In the genomic region with DNA sequence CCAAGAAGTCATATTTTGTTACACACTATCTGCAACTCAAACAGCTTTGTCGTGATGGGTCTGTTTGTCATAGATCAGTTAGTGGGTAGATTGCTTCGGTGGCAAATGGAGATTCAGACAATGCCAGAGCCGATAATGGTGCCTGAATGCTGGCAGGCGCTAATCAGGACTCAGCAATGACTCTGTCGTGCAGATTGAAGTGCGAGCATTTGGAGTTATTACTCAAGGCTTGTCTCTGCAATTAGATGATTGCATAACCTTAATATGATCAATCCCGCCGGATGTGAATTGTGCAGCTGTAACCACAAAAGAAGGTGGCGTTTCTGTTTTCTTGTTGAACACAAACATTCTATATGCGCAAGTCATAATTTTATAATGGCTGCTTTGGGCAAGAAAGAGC, we compare ENCODE assay signal across 22 mouse cellular contexts.
DNase-seq lines count a peak whose midpoint lies in the region; ATAC-seq lines count a peak whose summit lies in the region.
"Had no signal": no experiment of that assay in that cellular context is flagged by ENCODE, and none has a peak within 500 bp of the region (broad histone marks: within the 10 kb centered on the region; RNA-seq: fewer than 3 reads in every experiment).

No protein-coding gene starts in this region.

- no peak overlapping the region for H3K9ac ChIP-seq in forebrain, embryonic 14.5 days (ENCODE audit: low read length)
- no peak overlapping the region for H3K9ac ChIP-seq in forebrain, embryonic 16.5 days (replicated peaks; ENCODE audit: low read depth, low read length)
- H3K9ac ChIP-seq: forebrain, embryonic 12.5 days; hindbrain, embryonic 12.5 days; hindbrain, embryonic 15.5 days had no signal

- H3K27me3 ChIP-seq in forebrain, embryonic 14.5 days (replicated peaks; ENCODE audit: control insufficient read depth, insufficient read depth, low read length), result no peaks in the 10 kb centered on the region
- no peaks in the 10 kb centered on the region for H3K27me3 ChIP-seq in forebrain, embryonic 16.5 days (replicated peaks; ENCODE audit: control insufficient read depth, insufficient read depth, low read length)

- no peaks in the 10 kb centered on the region for H3K9me3 ChIP-seq in forebrain, embryonic 14.5 days (replicated peaks; ENCODE audit: control insufficient read depth, low read length)
- H3K9me3 ChIP-seq in forebrain, embryonic 16.5 days (ENCODE audit: control insufficient read depth, low read length), result no peaks in the 10 kb centered on the region
- H3K9me3 ChIP-seq: forebrain, embryonic 12.5 days; hindbrain, embryonic 12.5 days; hindbrain, embryonic 15.5 days had no signal

- no peak overlapping the region for H3K4me2 ChIP-seq in forebrain, embryonic 14.5 days (ENCODE audit: low read length)
- no peak overlapping the region for H3K4me2 ChIP-seq in forebrain, embryonic 16.5 days (ENCODE audit: low read length)
- H3K4me2 ChIP-seq: forebrain, embryonic 12.5 days; heart, embryonic 11.5 days; hindbrain, embryonic 12.5 days; hindbrain, embryonic 15.5 days had no signal

- peak; percentile 34 for DNase-seq in forebrain, embryonic 14.5 days (ENCODE audit: low spot score)
- peak; percentile 9 for DNase-seq in layer of hippocampus, adult 11-12 months (ENCODE audit: low spot score)
- no peak for DNase-seq in layer of hippocampus, adult 9-10 months (ENCODE audit: low spot score)
- DNase-seq in lung, postnatal 36 days, result peak; percentile 1
- DNase-seq in lung, postnatal 4 days, result no peak
- DNase-seq in spleen, postnatal 14 days (ENCODE audit: low spot score in 2 of 2), result no peak
- DNase-seq: adrenal gland, postnatal 10 days; adrenal gland, postnatal 36 days; cerebellum, adult 11-12 months; cerebellum, adult 8-10 months; cerebellum, postnatal 10 days; cerebellum, postnatal 36 days; gastrocnemius, postnatal 10 days; gastrocnemius, postnatal 36 days; heart, adult 11 months had no signal

- peaks cover 11% of the 10 kb centered on the region for H3K4me1 ChIP-seq in forebrain, embryonic 14.5 days (ENCODE audit: control insufficient read depth, insufficient read depth, low read length)
- H3K4me1 ChIP-seq in forebrain, embryonic 16.5 days (replicated peaks; ENCODE audit: control insufficient read depth, insufficient read depth, low read length), result peaks cover 16% of the 10 kb centered on the region

- no peaks in the 10 kb centered on the region for H3K36me3 ChIP-seq in forebrain, embryonic 14.5 days (ENCODE audit: control insufficient read depth, insufficient read depth, low read length)
- no peaks in the 10 kb centered on the region for H3K36me3 ChIP-seq in forebrain, embryonic 16.5 days (ENCODE audit: control insufficient read depth, insufficient read depth)
- H3K36me3 ChIP-seq: forebrain, embryonic 12.5 days; hindbrain, embryonic 12.5 days; hindbrain, embryonic 15.5 days had no signal

- 75% methylated on average over 10 of the region's 10 CpGs for WGBS in forebrain, embryonic 14.5 days
- WGBS in forebrain, embryonic 16.5 days, result 54% methylated on average over 10 of the region's 10 CpGs

- H3K27ac ChIP-seq in forebrain, embryonic 14.5 days (ENCODE audit: low read depth, low read length), result 0 out of 2 replicates have a peak overlapping the region, but pooled peaks have one; percentile 21
- no peak overlapping the region for H3K27ac ChIP-seq in forebrain, embryonic 16.5 days (ENCODE audit: low read length)
- H3K27ac ChIP-seq: forebrain, embryonic 12.5 days; hindbrain, embryonic 12.5 days; hindbrain, embryonic 15.5 days had no signal

- H3K4me3 ChIP-seq in forebrain, embryonic 14.5 days (ENCODE audit: low read depth, low read length), result no peak overlapping the region
- H3K4me3 ChIP-seq in forebrain, embryonic 16.5 days (replicated peaks; ENCODE audit: low read length), result no peak overlapping the region
- H3K4me3 ChIP-seq: forebrain, embryonic 12.5 days; hindbrain, embryonic 12.5 days; hindbrain, embryonic 15.5 days had no signal

- ATAC-seq in forebrain, embryonic 14.5 days, result no peak
- ATAC-seq in forebrain, embryonic 16.5 days, result no peak
- peak; percentile 51 for ATAC-seq in megakaryocyte progenitor cell, adult 5-6 weeks (replicated peaks; ENCODE audit: poor library complexity)
- ATAC-seq: Patski had no signal

Comparison
In these comparisons a context has a peak if more than half of its experiments do, and no peak if none do; other contexts are left out.
1. DNase-seq: peak in forebrain, embryonic 14.5 days (single experiment), layer of hippocampus, adult 11-12 months (single experiment) and lung, postnatal 36 days (single experiment); none in layer of hippocampus, adult 9-10 months (single experiment), lung, postnatal 4 days (0 of 2) and spleen, postnatal 14 days (0 of 2).